ENCODE assay signal across 11 mouse cellular contexts in genomic region chr1:172456001-172456677, GRCm38 (mm10). TPM values are rescaled to one million over a fixed set of nuclear protein-coding genes. Genes with fewer than 3 reads are reported as not detected.
DNase-seq lines count a peak whose midpoint lies in the region; ATAC-seq lines count a peak whose summit lies in the region.
"Had no signal": no experiment of that assay in that cellular context is flagged by ENCODE, and none has a peak within 500 bp of the region (broad histone marks: within the 10 kb centered on the region; RNA-seq: fewer than 3 reads in every experiment).

No protein-coding gene starts in this region.

- no peaks in the 10 kb centered on the region for H3K9me3 ChIP-seq in liver, embryonic 15.5 days (replicated peaks)
- no peaks in the 10 kb centered on the region for H3K9me3 ChIP-seq in liver, embryonic 12.5 days (replicated peaks)
- no peaks in the 10 kb centered on the region for H3K9me3 ChIP-seq in embryonic facial prominence, embryonic 15.5 days (replicated peaks)
- H3K9me3 ChIP-seq in limb, embryonic 10.5 days (replicated peaks), result no peaks in the 10 kb centered on the region
- H3K9me3 ChIP-seq: forebrain, embryonic 13.5 days had no signal

- no peak overlapping the region for H3K4me3 ChIP-seq in liver, embryonic 15.5 days (replicated peaks)
- H3K4me3 ChIP-seq in liver, embryonic 12.5 days, result no peak overlapping the region
- H3K4me3 ChIP-seq in embryonic facial prominence, embryonic 15.5 days (replicated peaks), result no peak overlapping the region
- H3K4me3 ChIP-seq in limb, embryonic 10.5 days, result no peak overlapping the region
- H3K4me3 ChIP-seq: forebrain, embryonic 13.5 days had no signal

- no peaks in the 10 kb centered on the region for H3K4me1 ChIP-seq in liver, embryonic 15.5 days (replicated peaks)
- H3K4me1 ChIP-seq in liver, embryonic 12.5 days, result no peaks in the 10 kb centered on the region
- 0 out of 2 replicates have a peak, but pooled peaks cover 3% of the 10 kb centered on the region for H3K4me1 ChIP-seq in embryonic facial prominence, embryonic 15.5 days
- H3K4me1 ChIP-seq in limb, embryonic 10.5 days, result peaks cover 6% of the 10 kb centered on the region
- H3K4me1 ChIP-seq: forebrain, embryonic 13.5 days had no signal

- H3K27ac ChIP-seq in liver, embryonic 15.5 days (replicated peaks), result no peak overlapping the region
- H3K27ac ChIP-seq in liver, embryonic 12.5 days, result no peak overlapping the region
- H3K27ac ChIP-seq in embryonic facial prominence, embryonic 15.5 days (replicated peaks), result no peak overlapping the region; the same call in 1 of the 2 replicates
- H3K27ac ChIP-seq in limb, embryonic 10.5 days, result no peak overlapping the region
- H3K27ac ChIP-seq: forebrain, embryonic 13.5 days; liver, embryonic 14.5 days had no signal

- H3K36me3 ChIP-seq in liver, embryonic 15.5 days (replicated peaks), result no peaks in the 10 kb centered on the region
- no peaks in the 10 kb centered on the region for H3K36me3 ChIP-seq in liver, embryonic 12.5 days
- H3K36me3 ChIP-seq in embryonic facial prominence, embryonic 15.5 days, result no peaks in the 10 kb centered on the region
- no peaks in the 10 kb centered on the region for H3K36me3 ChIP-seq in limb, embryonic 10.5 days

- 34% methylated on average over 7 of the region's 7 CpGs for WGBS in liver, embryonic 15.5 days (ENCODE audit: insufficient replicate concordance)
- WGBS in liver, embryonic 12.5 days (ENCODE audit: insufficient replicate concordance), result 34% methylated on average over 7 of the region's 7 CpGs
- WGBS in embryonic facial prominence, embryonic 15.5 days, result 37% methylated on average over 7 of the region's 7 CpGs
- WGBS in limb, embryonic 10.5 days, result 74% methylated on average over 7 of the region's 7 CpGs

- peak; percentile 47 for ATAC-seq in liver, embryonic 15.5 days (ENCODE audit: insufficient read depth)
- ATAC-seq in liver, embryonic 12.5 days, result no peak
- ATAC-seq in embryonic facial prominence, embryonic 15.5 days (ENCODE audit: insufficient number of reproducible peaks, low FRiP score, low TSS enrichment, low read depth), result peak; percentile 63; the same call in 1 of the 2 replicates
- ATAC-seq: forebrain, embryonic 13.5 days had no signal

- H3K4me2 ChIP-seq in liver, embryonic 15.5 days, result no peak overlapping the region
- H3K4me2 ChIP-seq in liver, embryonic 12.5 days, result no peak overlapping the region
- no peak overlapping the region for H3K4me2 ChIP-seq in embryonic facial prominence, embryonic 15.5 days (replicated peaks)
- H3K4me2 ChIP-seq: forebrain, embryonic 13.5 days had no signal

- no peaks in the 10 kb centered on the region for H3K27me3 ChIP-seq in liver, embryonic 15.5 days
- H3K27me3 ChIP-seq in liver, embryonic 12.5 days (replicated peaks), result no peaks in the 10 kb centered on the region
- H3K27me3 ChIP-seq in embryonic facial prominence, embryonic 15.5 days, result no peaks in the 10 kb centered on the region
- H3K27me3 ChIP-seq in limb, embryonic 10.5 days (ENCODE audit: low read depth, poor library complexity, severe bottlenecking), result no peaks in the 10 kb centered on the region
- H3K27me3 ChIP-seq: forebrain, embryonic 13.5 days had no signal

- intact Hi-C loops in heart, postnatal 25 days (cut with DNase I), result loop anchor here (5.0 kb wide), 1 partner anchor 34 kb away; no protein-coding TSS in a partner anchor
- intact Hi-C loops in left cerebral cortex, postnatal 4 days (cut with DNase I), result no loop called here

- peak; percentile 25 for DNase-seq in heart, postnatal 25 days (ENCODE audit: low spot score)
- peak; percentile 61 for DNase-seq in skeletal muscle tissue, adult 2 months (ENCODE audit: low read depth, low spot score)
- DNase-seq in left cerebral cortex, postnatal 4 days, result no peak
- no peak for DNase-seq in spleen, postnatal 4 days (ENCODE audit: low spot score in 2 of 2)
- no peak for DNase-seq in limb, embryonic 10.5 days (ENCODE audit: low spot score)
- DNase-seq: cerebellum, adult 18-20 months had no signal

- no peak overlapping the region for H3K9ac ChIP-seq in liver, embryonic 15.5 days
- H3K9ac ChIP-seq in liver, embryonic 12.5 days, result no peak overlapping the region
- H3K9ac ChIP-seq in embryonic facial prominence, embryonic 15.5 days, result no peak overlapping the region
- H3K9ac ChIP-seq: forebrain, embryonic 13.5 days; liver, embryonic 14.5 days had no signal

RNA-seq across cellular contexts. Expression of gene Slamf9, which starts 19.0 kb away (rescaled TPM):
- 0.78 and 1.2 TPM in 2 replicates for polyA plus RNA-seq in liver, embryonic 15.5 days (2015; fragmentation: Nextera tagmentation; extraction: Ambion mirVana)
- polyA plus RNA-seq in liver, embryonic 12.5 days (2016; fragmentation: Nextera tagmentation; extraction: Ambion mirVana), result 1.1 and 1.3 TPM in 2 replicates
- 0.85 and 1.2 TPM in 2 replicates for polyA plus RNA-seq in embryonic facial prominence, embryonic 15.5 days (2015; fragmentation: Nextera tagmentation; extraction: Ambion mirVana)
- total RNA-seq in heart, postnatal 25 days (2021), result 1 to 10 TPM; 1.3 TPM
- under 1 TPM in 1 of 2 experiments, not detected in 1; 0.26 TPM for total RNA-seq in left cerebral cortex, postnatal 4 days (2021)
- polyA plus RNA-seq in limb, embryonic 10.5 days (2016; fragmentation: Nextera tagmentation; extraction: Ambion mirVana), result 0.18 TPM in 1 of 2 replicates, not detected in the other

RNA-seq across cellular contexts. Expression of gene Igsf9, which starts 25.4 kb away (rescaled TPM):
- 0.96 and 1.2 TPM in 2 replicates for polyA plus RNA-seq in liver, embryonic 15.5 days (2015; fragmentation: Nextera tagmentation; extraction: Ambion mirVana)
- polyA plus RNA-seq in liver, embryonic 12.5 days (2016; fragmentation: Nextera tagmentation; extraction: Ambion mirVana), result 3.9 and 4.2 TPM in 2 replicates
- polyA plus RNA-seq in embryonic facial prominence, embryonic 15.5 days (2015; fragmentation: Nextera tagmentation; extraction: Ambion mirVana), result 58.4 and 61.0 TPM in 2 replicates
- total RNA-seq in heart, postnatal 25 days (2021), result under 1 TPM; 0.25 to 0.55 TPM
- 10 to 100 TPM; 57.2 to 67.9 TPM for total RNA-seq in left cerebral cortex, postnatal 4 days (2021)
- polyA plus RNA-seq in limb, embryonic 10.5 days (2016; fragmentation: Nextera tagmentation; extraction: Ambion mirVana), result 79.5 and 85.8 TPM in 2 replicates

RNA-seq across cellular contexts. Expression of gene Tagln2, which starts 43.7 kb away (rescaled TPM):
- 121 and 125 TPM in 2 replicates for polyA plus RNA-seq in liver, embryonic 15.5 days (2015; fragmentation: Nextera tagmentation; extraction: Ambion mirVana)
- polyA plus RNA-seq in liver, embryonic 12.5 days (2016; fragmentation: Nextera tagmentation; extraction: Ambion mirVana), result 177 and 178 TPM in 2 replicates
- polyA plus RNA-seq in embryonic facial prominence, embryonic 15.5 days (2015; fragmentation: Nextera tagmentation; extraction: Ambion mirVana), result 260 and 286 TPM in 2 replicates
- 10 to 100 TPM; 75.4 to 87.9 TPM for total RNA-seq in heart, postnatal 25 days (2021)
- total RNA-seq in left cerebral cortex, postnatal 4 days (2021), result 10 to 100 TPM; 22.8 to 29.5 TPM
- polyA plus RNA-seq in limb, embryonic 10.5 days (2016; fragmentation: Nextera tagmentation; extraction: Ambion mirVana), result 77.0 and 84.6 TPM in 2 replicates

Comparison
In these comparisons a context has a peak if more than half of its experiments do, and no peak if none do; other contexts are left out.
1. DNase-seq: peak in heart, postnatal 25 days (single experiment) and skeletal muscle tissue, adult 2 months (single experiment); none in left cerebral cortex, postnatal 4 days (single experiment), spleen, postnatal 4 days (0 of 2) and limb, embryonic 10.5 days (single experiment).
2. RNA of gene Igsf9, which starts 25.4 kb away (polyA plus RNA-seq): 79.5 to 85.8 TPM in limb, embryonic 10.5 days and 58.4 to 61.0 TPM in embryonic facial prominence, embryonic 15.5 days; 3.9 to 4.2 TPM in liver, embryonic 12.5 days and 0.96 to 1.2 TPM in liver, embryonic 15.5 days; every median in the first group is over 10 times any median in the second.